Mouse (Mus musculus) myocyte (in vitro differentiated cells): ENCODE results near the gene Plxnc1. TPM values are rescaled to one million over a fixed set of nuclear protein-coding genes. Genes with fewer than 3 reads are reported as not detected.

Experiments
- H3K27me3 ChIP-seq: one replicate; pipeline ENCODE4 v1.6.1; 2011; ENCODE audit not compliant: control insufficient read depth, insufficient read depth, insufficient read length
- H3K36me3 ChIP-seq: one replicate; pipeline ENCODE4 v1.6.1; 2011; ENCODE audit not compliant: control insufficient read depth, insufficient read depth
- H3K4me2 ChIP-seq: one replicate; pipeline ENCODE4 v1.6.1; 2011; ENCODE audit warnings: low read depth, control low read depth
- H3K4me3 ChIP-seq: one replicate; pipeline ENCODE4 v1.5.1; 2011; ENCODE audit warnings: mild to moderate bottlenecking, control low read depth, moderate library complexity
- H3K79me2 ChIP-seq: one replicate; pipeline ENCODE4 v1.6.1; 2011; ENCODE audit not compliant: control insufficient read depth, insufficient read depth
- H3ac ChIP-seq: one replicate; pipeline ENCODE4 v1.6.1; 2011; ENCODE audit not compliant: control insufficient read depth, insufficient read length
- CEBPB ChIP-seq: IDR thresholded peaks from 2 replicates; pipeline ENCODE4 v1.6.1; 2011; ENCODE audit warnings: mild to moderate bottlenecking, moderate library complexity; ENCODE audit not compliant: poor library complexity, insufficient read depth, severe bottlenecking
- E2F4 ChIP-seq: IDR thresholded peaks from one replicate; pipeline ENCODE4 v1.6.1; 2011; ENCODE audit warnings: mild to moderate bottlenecking, control low read depth, moderate library complexity; ENCODE audit not compliant: insufficient read depth
- MAX ChIP-seq: IDR thresholded peaks from one replicate; pipeline ENCODE4 v1.6.1; 2011; ENCODE audit warnings: low read depth, mild to moderate bottlenecking, control low read depth
- MYOD1 ChIP-seq, 3 experiments: IDR thresholded peaks; one replicate each; pipeline ENCODE4 v1.6.1; 2011; ENCODE audit warnings: control low read depth in 2 of 3, low read depth in 2 of 3, mild to moderate bottlenecking in 2 of 3, moderate library complexity in 1 of 3; ENCODE audit not compliant: insufficient read length in 2 of 3, control insufficient read depth in 1 of 3
- MYOG ChIP-seq, 3 experiments: IDR thresholded peaks; one replicate each; pipeline ENCODE4 v1.6.1; 2011; ENCODE audit warnings: control low read depth in 2 of 3, low read depth in 2 of 3, mild to moderate bottlenecking in 2 of 3; ENCODE audit not compliant: insufficient read length in 2 of 3, control insufficient read depth in 1 of 3, insufficient read depth in 1 of 3
- POLR2A ChIP-seq: IDR thresholded peaks from one replicate; pipeline ENCODE4 v1.6.1; 2011; ENCODE audit warnings: low read depth, mild to moderate bottlenecking, control low read depth, moderate library complexity; ENCODE audit not compliant: insufficient read length
- POLR2AphosphoS2 ChIP-seq: IDR thresholded peaks from one replicate; pipeline ENCODE4 v1.6.1; 2011; ENCODE audit warnings: low read depth, control low read depth; ENCODE audit not compliant: insufficient read length
- REST ChIP-seq: IDR thresholded peaks from one replicate; pipeline ENCODE4 v1.6.1; 2011; ENCODE audit warnings: mild to moderate bottlenecking, control low read depth, moderate library complexity; ENCODE audit not compliant: insufficient read depth, insufficient read length
- SRF ChIP-seq: IDR thresholded peaks from one replicate; pipeline ENCODE4 v1.6.1; 2011; ENCODE audit warnings: low read depth; ENCODE audit not compliant: control insufficient read depth, insufficient read length
- TCF12 ChIP-seq: IDR thresholded peaks from one replicate; pipeline ENCODE4 v1.6.1; 2011; ENCODE audit warnings: mild to moderate bottlenecking, control low read depth; ENCODE audit not compliant: poor library complexity, insufficient read depth, severe bottlenecking
- TCF3 ChIP-seq: IDR thresholded peaks from one replicate; pipeline ENCODE4 v1.6.1; 2011; ENCODE audit warnings: low read depth, control low read depth; ENCODE audit not compliant: insufficient read length
- USF1 ChIP-seq: IDR thresholded peaks from one replicate; pipeline ENCODE4 v1.6.1; 2011; ENCODE audit warnings: low read depth, mild to moderate bottlenecking, control low read depth, moderate library complexity
- polyA plus RNA-seq: library from polyadenylated mRNA; unstranded; fragments of >200 nt; fragmentation: generic; extraction: Trizol; gene quantifications from one replicate; pipeline ENCODE4 v1.2.1, GENCODE M21; 2012; ENCODE audit warnings: missing spikeins

Gene Plxnc1
- polyA plus RNA-seq, 1 experiment = not detected

DNA sequence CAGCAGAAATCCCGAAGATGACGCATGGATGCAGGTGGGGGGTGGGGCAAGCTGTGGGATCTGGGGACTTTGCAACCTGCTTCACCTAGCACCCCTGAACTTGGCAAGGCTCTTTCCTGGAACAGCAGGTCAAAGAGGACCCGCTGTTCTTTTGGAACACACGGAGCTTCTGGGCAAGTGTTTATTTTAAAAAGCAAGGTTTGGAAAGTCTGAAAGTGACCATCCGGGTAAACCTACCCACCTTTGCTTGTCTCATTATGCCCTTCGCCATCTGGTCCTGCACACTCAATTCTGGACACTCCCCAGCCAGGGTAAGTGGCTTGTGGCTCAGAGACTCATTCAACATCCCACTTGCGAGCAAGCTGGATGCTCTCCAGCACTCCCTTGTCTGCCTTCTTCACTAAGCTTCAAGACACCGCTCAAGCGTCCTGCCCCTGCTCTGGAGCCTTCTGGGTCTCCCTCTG lies 10.5 kb downstream of the Plxnc1 start:
- no peak overlapping the region for H3ac ChIP-seq
- no peaks in the 10 kb centered on the region for H3K36me3 ChIP-seq
- TF ChIP-seq POLR2AphosphoS2 (no peak), CEBPB (no peak), TCF12 (no peak), SRF (no peak), MYOG (IDR thresholded peaks at IDR 0.05; ENCODE audit: control insufficient read depth in 1 of 3, insufficient read depth in 1 of 3, insufficient read length in 2 of 3, low read depth in 2 of 3) (no peak), MAX (no peak), TCF3 (no peak), USF1 (no peak), POLR2A (no peak), REST (no peak), MYOD1 (IDR thresholded peaks at IDR 0.05; ENCODE audit: control insufficient read depth in 1 of 3, insufficient read length in 2 of 3, low read depth in 2 of 3) (no peak), E2F4 (no peak)
- no peak overlapping the region for H3K4me2 ChIP-seq
- no peaks in the 10 kb centered on the region for H3K79me2 ChIP-seq
- H3K27me3 ChIP-seq = peaks cover 17% of the 10 kb centered on the region
- H3K4me3 ChIP-seq = no peak overlapping the region

DNA sequence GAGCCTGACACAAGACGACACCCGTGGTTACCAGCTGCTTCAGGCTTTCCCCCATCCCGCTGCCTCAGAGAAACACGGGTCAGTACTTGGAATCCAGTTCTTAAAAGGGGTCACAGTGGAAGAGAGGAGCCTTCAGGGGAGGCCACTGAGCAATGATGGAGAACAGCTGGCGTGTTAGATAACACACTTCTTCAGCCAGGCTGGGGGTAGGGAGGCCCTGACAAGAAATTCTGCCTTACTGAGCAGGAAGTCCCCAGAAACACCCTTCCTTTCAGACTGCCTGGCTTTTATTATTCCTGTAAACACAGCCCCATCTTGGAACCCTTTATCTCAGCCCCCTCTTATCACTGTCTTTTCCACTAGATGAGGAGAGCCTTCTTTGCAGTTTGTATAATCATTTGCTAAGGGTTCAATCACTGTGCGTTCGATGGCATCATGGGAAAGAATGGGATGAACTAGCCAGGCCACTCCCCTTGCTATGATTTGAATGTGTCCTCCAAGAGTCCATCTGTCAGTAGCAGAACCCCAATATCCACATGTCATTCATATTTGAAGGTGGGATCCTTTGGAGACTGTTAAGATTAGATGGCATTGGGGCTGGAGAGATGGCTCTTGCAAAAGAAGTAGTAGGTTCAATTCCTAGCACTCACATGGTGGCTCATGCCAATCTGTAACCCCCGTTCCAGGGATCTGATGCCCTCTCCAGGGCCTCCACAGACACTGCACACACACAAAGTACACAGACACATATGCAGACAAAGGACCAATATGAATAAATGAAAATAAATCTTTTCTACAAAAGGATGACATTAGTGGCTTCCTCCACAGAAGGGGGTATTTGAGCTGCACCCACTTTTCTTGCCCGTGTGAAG lies 12.4 kb downstream of the Plxnc1 start:
- Histone ChIP-seq H3K4me3 (no peak overlapping the region), H3ac (no peak overlapping the region), H3K27me3 (peaks cover 22% of the 10 kb centered on the region), H3K36me3 (no peaks in the 10 kb centered on the region), H3K79me2 (no peaks in the 10 kb centered on the region), H3K4me2 (no peak overlapping the region)
- TF ChIP-seq USF1 = no peak
- no peak for TF ChIP-seq CEBPB
- no peak for TF ChIP-seq MYOG (IDR thresholded peaks at IDR 0.05; ENCODE audit: control insufficient read depth in 1 of 3, insufficient read depth in 1 of 3, insufficient read length in 2 of 3, low read depth in 2 of 3)
- no peak for TF ChIP-seq TCF12
- no peak for TF ChIP-seq MAX
- TF ChIP-seq REST = no peak
- TF ChIP-seq POLR2AphosphoS2 = no peak
- no peak for TF ChIP-seq E2F4
- TF ChIP-seq TCF3 = no peak
- no peak for TF ChIP-seq SRF
- TF ChIP-seq POLR2A = no peak
- TF ChIP-seq MYOD1 (IDR thresholded peaks at IDR 0.05; ENCODE audit: control insufficient read depth in 1 of 3, insufficient read length in 2 of 3, low read depth in 2 of 3) = no peak

DNA sequence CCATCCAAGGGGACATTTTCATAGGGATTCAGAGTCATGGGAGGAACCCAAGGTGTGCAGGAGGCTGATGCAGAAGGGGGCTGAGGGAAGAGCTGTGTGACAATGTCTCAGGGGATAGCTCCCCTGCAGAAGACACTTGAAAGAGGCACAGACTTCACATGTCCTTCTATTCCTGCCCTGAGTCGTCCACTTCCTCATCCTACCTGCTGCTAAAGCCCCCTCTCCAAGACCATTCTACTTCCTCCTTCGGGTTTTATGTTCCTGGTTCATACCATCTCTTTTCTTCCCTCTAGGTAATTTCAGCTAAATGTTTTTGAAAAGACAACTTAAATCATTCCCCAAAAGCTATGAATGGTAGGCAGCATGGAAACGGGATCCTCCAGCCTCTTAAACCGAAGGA lies 16.5 kb downstream of the Plxnc1 start:
- Histone ChIP-seq H3K4me3 (no peak overlapping the region), H3K36me3 (no peaks in the 10 kb centered on the region), H3ac (no peak overlapping the region), H3K4me2 (no peak overlapping the region), H3K27me3 (peaks cover 18% of the 10 kb centered on the region), H3K79me2 (no peaks in the 10 kb centered on the region)
- TF ChIP-seq CEBPB (no peak), E2F4 (no peak), SRF (no peak), MYOD1 (IDR thresholded peaks at IDR 0.05; ENCODE audit: control insufficient read depth in 1 of 3, insufficient read length in 2 of 3, low read depth in 2 of 3) (no peak), POLR2A (no peak), USF1 (no peak), TCF12 (no peak)

DNA sequence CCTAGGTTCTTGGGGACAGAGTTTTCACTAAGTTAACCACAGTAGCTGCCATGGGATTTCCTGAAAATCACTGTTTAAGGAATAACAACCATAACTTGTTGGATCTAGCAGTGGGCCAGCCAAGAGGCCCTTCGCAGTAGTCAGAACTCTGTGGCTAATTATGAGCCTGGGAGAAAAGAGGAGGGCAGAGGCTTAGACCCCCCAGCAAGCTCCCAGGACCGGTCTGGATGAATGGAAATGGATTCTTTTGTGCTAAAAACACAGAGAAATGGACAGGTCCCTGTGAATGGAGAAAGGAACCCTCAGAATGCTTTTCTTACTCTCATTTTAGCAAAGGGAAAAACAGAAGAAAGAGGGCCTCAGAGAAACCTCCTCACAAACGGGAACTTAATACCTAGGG lies 18.3 kb downstream of the Plxnc1 start:
- Histone ChIP-seq H3K36me3 (no peaks in the 10 kb centered on the region), H3K4me2 (no peak overlapping the region), H3ac (no peak overlapping the region), H3K4me3 (no peak overlapping the region), H3K27me3 (peaks cover 15% of the 10 kb centered on the region), H3K79me2 (no peaks in the 10 kb centered on the region)
- TF ChIP-seq MAX (no peak), SRF (no peak), CEBPB (no peak), TCF12 (no peak), MYOD1 (IDR thresholded peaks at IDR 0.05; ENCODE audit: control insufficient read depth in 1 of 3, insufficient read length in 2 of 3, low read depth in 2 of 3) (no peak), POLR2AphosphoS2 (no peak), REST (no peak), TCF3 (no peak), E2F4 (no peak), MYOG (IDR thresholded peaks at IDR 0.05; ENCODE audit: control insufficient read depth in 1 of 3, insufficient read depth in 1 of 3, insufficient read length in 2 of 3, low read depth in 2 of 3) (no peak), USF1 (no peak), POLR2A (no peak)
